Mouse (Mus musculus): ENCODE results near the gene Lrp8.

- TF ChIP-seq HCFC1 (IDR thresholded peaks at IDR 0.05; ENCODE audit: borderline replicate concordance, insufficient read depth, low read length) (no peak), MAFK (IDR thresholded peaks at IDR 0.05; ENCODE audit: insufficient read depth, low read depth, low read length) (no peak), ZNF384 (IDR thresholded peaks at IDR 0.05; ENCODE audit: low read depth, low read length) (no peak), ZC3H11A (IDR thresholded peaks at IDR 0.05; ENCODE audit: borderline replicate concordance, low read depth, low read length) (no peak), CHD2 (IDR thresholded peaks at IDR 0.05; ENCODE audit: low read depth, low read length) (no peak)
Observed at GRCm38 (mm10) chr4:107811006-107811405, 8.9 kb downstream of the Lrp8 start.
